Mouse (Mus musculus) MEL (cell line): Measurements from ENCODE around the gene Trim8. TPM values are rescaled to one million over a fixed set of nuclear protein-coding genes. Genes with fewer than 3 reads are reported as not detected.
A peak's percentile ranks its signal among the peaks of the same experiment; 100 is the strongest.

ENCODE experiments used
- DNase-seq: peaks from one replicate; pipeline ENCODE4 v3.0.0; 2011; ENCODE audit warnings: low read depth, low spot score
- H3K27ac ChIP-seq: 2 replicates; pipeline ENCODE4 v1.5.1; 2012; ENCODE audit warnings: low read depth, mild to moderate bottlenecking, control low read depth, low read length, moderate library complexity; ENCODE audit not compliant: control insufficient read depth
- H3K27me3 ChIP-seq, 2 experiments: fragments of 150-350 bp in 1 of 2; sonication (generic) in 1 of 2; 2 replicates each; pipeline ENCODE4 v1.6.1; 2012; ENCODE audit warnings: low read length in 2 of 2, mild to moderate bottlenecking in 2 of 2, improper control_type of control experiment in 1 of 2, moderate library complexity in 1 of 2; ENCODE audit not compliant: insufficient read depth in 2 of 2, control insufficient read depth in 1 of 2
- H3K36me3 ChIP-seq, 2 experiments: 2 replicates each; pipeline ENCODE4 v1.6.1; 2012 to 2014; ENCODE audit warnings: low read length in 2 of 2, improper control_type of control experiment in 1 of 2, inconsistent platforms in 1 of 2, mild to moderate bottlenecking in 1 of 2; ENCODE audit not compliant: insufficient read depth in 2 of 2, control insufficient read depth in 1 of 2
- H3K4me1 ChIP-seq, 2 experiments: fragments of 150-350 bp in 1 of 2; sonication (generic) in 1 of 2; 2 replicates each; pipeline ENCODE4 v1.6.1; 2012; ENCODE audit warnings: low read length in 2 of 2, improper control_type of control experiment in 1 of 2, mild to moderate bottlenecking in 1 of 2; ENCODE audit not compliant: insufficient read depth in 2 of 2, control insufficient read depth in 1 of 2
- H3K4me3 ChIP-seq, 2 experiments: fragments of 150-350 bp in 1 of 2; sonication (generic) in 1 of 2; 2 replicates each; pipeline ENCODE4 v1.5.1; 2012; ENCODE audit warnings: low read depth in 2 of 2, low read length in 2 of 2, mild to moderate bottlenecking in 2 of 2, moderate library complexity in 2 of 2, control low read depth in 1 of 2, improper control_type of control experiment in 1 of 2; ENCODE audit not compliant: control insufficient read depth in 1 of 2, insufficient read depth in 1 of 2
- H3K79me2 ChIP-seq: 2 replicates; pipeline ENCODE4 v1.6.1; 2012; ENCODE audit warnings: mild to moderate bottlenecking, low read length, moderate library complexity; ENCODE audit not compliant: control insufficient read depth, poor library complexity, insufficient read depth
- H3K9ac ChIP-seq: 2 replicates; pipeline ENCODE4 v1.6.1; 2012; ENCODE audit warnings: low read depth, mild to moderate bottlenecking, control low read depth, low read length, moderate library complexity; ENCODE audit not compliant: control insufficient read depth, poor library complexity, severe bottlenecking
- H3K9me3 ChIP-seq: fragments of 150-350 bp; sonication (generic); replicated peaks from 2 replicates; pipeline ENCODE4 v1.6.1; 2012; ENCODE audit warnings: mild to moderate bottlenecking, low read length, improper control_type of control experiment, moderate library complexity; ENCODE audit not compliant: insufficient read depth
- CHD1 ChIP-seq: IDR thresholded peaks from 2 replicates; pipeline ENCODE4 v1.6.1; 2012; ENCODE audit warnings: low read depth, mild to moderate bottlenecking, inconsistent platforms, low read length, improper control_type of control experiment
- CHD2 ChIP-seq: IDR thresholded peaks from 2 replicates; pipeline ENCODE4 v1.6.1; 2011; ENCODE audit warnings: low read length, improper control_type of control experiment
- CTCF ChIP-seq, 3 experiments: IDR thresholded peaks in 2 of 3; conservative IDR thresholded peaks in 1 of 3; 2 replicates each; pipeline ENCODE4 v1.5.1; 2011 to 2012; ENCODE audit warnings: low read length in 3 of 3, low read depth in 2 of 3, mild to moderate bottlenecking in 2 of 3, improper control_type of control experiment in 1 of 3, inconsistent platforms in 1 of 3, mixed read lengths in 1 of 3, moderate library complexity in 1 of 3; ENCODE audit not compliant: control insufficient read depth in 1 of 3, insufficient read depth in 1 of 3, poor library complexity in 1 of 3, severe bottlenecking in 1 of 3
- EP300 ChIP-seq, 2 experiments: IDR thresholded peaks; 2 replicates each; pipeline ENCODE4 v1.6.1; 2011; ENCODE audit warnings: improper control_type of control experiment in 2 of 2, low read length in 2 of 2, low read depth in 1 of 2, mild to moderate bottlenecking in 1 of 2
- ETS1 ChIP-seq: IDR thresholded peaks from 2 replicates; pipeline ENCODE4 v1.6.1; 2012; ENCODE audit warnings: low read depth, mild to moderate bottlenecking, inconsistent platforms, low read length, improper control_type of control experiment, moderate library complexity
- GATA1 ChIP-seq: IDR thresholded peaks from 2 replicates; pipeline ENCODE4 v1.6.1; 2011; ENCODE audit warnings: low read depth, low read length, improper control_type of control experiment
- HCFC1 ChIP-seq: IDR thresholded peaks from 2 replicates; pipeline ENCODE4 v1.6.1; 2012; ENCODE audit warnings: low read depth, mild to moderate bottlenecking, inconsistent platforms, low read length, improper control_type of control experiment, moderate library complexity
- KAT2A ChIP-seq: conservative IDR thresholded peaks from 2 replicates; pipeline ENCODE4 v1.6.1; 2012; ENCODE audit warnings: low read depth, low read length, improper control_type of control experiment, inconsistent platforms
- MAZ ChIP-seq: IDR thresholded peaks from 2 replicates; pipeline ENCODE4 v1.6.1; 2012; ENCODE audit warnings: low read depth, mild to moderate bottlenecking, inconsistent platforms, low read length, improper control_type of control experiment
- POLR2A ChIP-seq, 2 experiments: IDR thresholded peaks; 2 replicates each; pipeline ENCODE4 v1.6.1; 2011 to 2012; ENCODE audit warnings: low read length in 2 of 2, mild to moderate bottlenecking in 2 of 2, control low read depth in 1 of 2, improper control_type of control experiment in 1 of 2, low read depth in 1 of 2, moderate library complexity in 1 of 2; ENCODE audit not compliant: control insufficient read depth in 1 of 2, insufficient read depth in 1 of 2, poor library complexity in 1 of 2
- POLR2AphosphoS5 ChIP-seq: IDR thresholded peaks from 2 replicates; pipeline ENCODE4 v1.6.1; 2012; ENCODE audit warnings: low read depth, borderline replicate concordance, mild to moderate bottlenecking, inconsistent platforms, low read length, moderate library complexity, mixed read lengths
- RAD21 ChIP-seq: IDR thresholded peaks from 2 replicates; pipeline ENCODE4 v1.6.1; 2011; ENCODE audit warnings: mild to moderate bottlenecking, low read depth, low read length, improper control_type of control experiment
- SIN3A ChIP-seq: IDR thresholded peaks from 2 replicates; pipeline ENCODE4 v1.6.1; 2012; ENCODE audit warnings: low read length, improper control_type of control experiment, inconsistent platforms
- TCF12 ChIP-seq: IDR thresholded peaks from 2 replicates; pipeline ENCODE4 v1.6.1; 2014; ENCODE audit warnings: low read depth, mild to moderate bottlenecking, inconsistent platforms, low read length, improper control_type of control experiment, moderate library complexity
- UBTF ChIP-seq: IDR thresholded peaks from 2 replicates; pipeline ENCODE4 v1.6.1; 2012; ENCODE audit warnings: low read depth, mild to moderate bottlenecking, inconsistent platforms, low read length, improper control_type of control experiment, moderate library complexity, borderline replicate concordance; ENCODE audit not compliant: insufficient read depth
- ZNF384 ChIP-seq: IDR thresholded peaks from 2 replicates; pipeline ENCODE4 v1.6.1; 2012; ENCODE audit warnings: low read depth, mild to moderate bottlenecking, inconsistent platforms, low read length, improper control_type of control experiment
- polyA plus RNA-seq, 2 experiments: library from polyadenylated mRNA; stranded (reverse) in 1 of 2; unstranded in 1 of 2; fragments of >175 nt in 1 of 2; fragments of >200 nt in 1 of 2; gene quantifications; 2 replicates each; pipeline versions ENCODE4 v1.2.1 to v1.2.4; 2012; ENCODE audit warnings: low replicate concordance in 2 of 2, low read depth in 1 of 2; ENCODE audit not compliant: insufficient read length in 2 of 2, insufficient read depth in 1 of 2, missing spikeins in 1 of 2
- total RNA-seq: library from RNA; depleted of rRNA; stranded (reverse); fragments of 300-350 nt; gene quantifications from 2 replicates; pipeline ENCODE4 v1.2.3, GENCODE M21; 2012

Trim8 gene
- total and polyA plus RNA-seq, 3 experiments = 19.1 to 57.2 TPM; not detected in 1

DNA sequence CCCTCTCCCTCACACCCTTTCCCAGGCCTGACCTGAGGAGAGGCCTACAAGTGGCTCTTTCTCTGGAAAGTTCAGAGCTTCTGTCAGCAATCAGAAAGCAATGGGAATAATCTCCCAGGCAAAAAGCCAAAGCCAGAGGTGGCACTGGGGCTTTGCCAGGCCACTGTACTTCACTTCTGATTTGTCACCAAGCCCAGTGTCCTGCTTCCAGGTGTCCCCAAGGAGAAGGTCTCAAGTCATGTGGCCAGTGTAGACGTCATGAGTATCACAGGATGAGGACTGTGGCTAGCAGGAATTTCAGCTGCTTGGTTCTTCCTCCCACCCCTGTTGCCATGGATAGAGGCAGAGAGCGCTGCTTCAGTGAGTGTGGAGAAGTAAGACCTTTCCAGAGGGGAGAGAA is 41.6 kb upstream of the Trim8 start:
- H3K4me1 ChIP-seq = peaks cover 8 to 13% of the 10 kb centered on the region in 2 experiments
- no peak for DNase-seq
- H3K4me3 ChIP-seq = no peak overlapping the region
- no peak for TF ChIP-seq CTCF (IDR thresholded peaks at IDR 0.05 in 2 of 3, conservative IDR thresholded peaks at IDR 0.05 in 1 of 3; ENCODE audit: control insufficient read depth in 1 of 3, insufficient read depth in 1 of 3, low read depth in 2 of 3, low read length in 3 of 3, poor library complexity in 1 of 3, severe bottlenecking in 1 of 3)
- no peak for TF ChIP-seq CHD1
- no peak for TF ChIP-seq SIN3A
- no peak for TF ChIP-seq POLR2A (IDR thresholded peaks at IDR 0.05; ENCODE audit: control insufficient read depth in 1 of 2, insufficient read depth in 1 of 2, low read depth in 1 of 2, low read length in 2 of 2, poor library complexity in 1 of 2)
- no peak for TF ChIP-seq EP300 (IDR thresholded peaks at IDR 0.05; ENCODE audit: low read depth in 1 of 2, low read length in 2 of 2)
- no peak for TF ChIP-seq GATA1
- H3K79me2 ChIP-seq = no peaks in the 10 kb centered on the region
- H3K9ac ChIP-seq = no peak overlapping the region
- no peak overlapping the region for H3K27ac ChIP-seq
- no peaks in the 10 kb centered on the region for H3K27me3 ChIP-seq
- no peaks in the 10 kb centered on the region for H3K9me3 ChIP-seq
- peaks cover 0 to 10% of the 10 kb centered on the region in 2 experiments; a peak in 2 of 4 replicates for H3K36me3 ChIP-seq

DNA sequence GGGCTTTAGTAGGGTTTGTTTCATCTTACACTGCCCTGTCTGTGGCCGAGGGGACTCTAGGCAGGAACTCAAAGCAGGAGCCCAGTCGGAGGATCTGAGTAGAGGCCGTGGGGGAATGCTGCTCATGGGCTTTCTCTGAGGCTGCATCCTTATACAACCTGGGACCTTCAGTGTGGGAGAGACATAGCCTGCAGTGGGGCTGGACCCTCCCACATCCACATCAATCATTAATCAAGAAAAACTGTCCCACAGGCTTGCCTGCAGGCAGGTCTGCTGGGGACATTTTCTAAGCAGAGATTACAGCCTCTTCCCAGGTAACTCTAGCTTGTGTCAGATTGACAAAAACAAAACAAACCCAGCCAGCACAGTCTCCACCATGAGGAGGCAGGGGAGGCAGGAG is 38.9 kb upstream of the Trim8 start:
- Histone ChIP-seq H3K79me2 (no peaks in the 10 kb centered on the region), H3K36me3 (no peaks in the 10 kb centered on the region), H3K4me1 (no peaks in the 10 kb centered on the region), H3K27me3 (no peaks in the 10 kb centered on the region), H3K9me3 (no peaks in the 10 kb centered on the region), H3K9ac (no peak overlapping the region), H3K27ac (no peak overlapping the region), H3K4me3 (no peak overlapping the region)
- no peak for DNase-seq
- TF ChIP-seq ZNF384 = no peak

DNA sequence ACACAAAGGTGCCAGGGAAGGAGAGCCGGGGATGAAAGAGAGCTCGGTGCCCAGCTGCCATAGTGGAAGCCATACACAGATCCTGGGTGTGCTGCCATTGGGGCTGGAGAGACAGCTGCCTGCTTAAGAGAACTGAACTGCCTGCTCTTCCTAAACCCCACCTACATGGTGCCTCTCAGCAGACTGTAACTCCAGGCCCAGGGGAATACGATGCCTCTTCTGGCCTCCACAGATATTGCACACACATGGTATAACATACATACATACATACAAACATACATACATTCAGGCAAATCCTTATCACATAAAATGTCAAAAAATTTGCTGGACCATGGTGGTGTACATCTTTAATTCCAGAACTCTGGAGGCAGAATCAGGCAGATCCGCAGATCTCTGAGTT is 38.1 kb upstream of the Trim8 start:
- Histone ChIP-seq H3K9me3 (no peaks in the 10 kb centered on the region), H3K36me3 (no peaks in the 10 kb centered on the region), H3K27me3 (no peaks in the 10 kb centered on the region), H3K27ac (no peak overlapping the region), H3K4me1 (no peaks in the 10 kb centered on the region), H3K79me2 (no peaks in the 10 kb centered on the region), H3K9ac (no peak overlapping the region), H3K4me3 (no peak overlapping the region)
- DNase-seq = peak; percentile 38
- TF ChIP-seq HCFC1 (no peak), CTCF (IDR thresholded peaks at IDR 0.05 in 2 of 3, conservative IDR thresholded peaks at IDR 0.05 in 1 of 3; ENCODE audit: control insufficient read depth in 1 of 3, insufficient read depth in 1 of 3, low read depth in 2 of 3, low read length in 3 of 3, poor library complexity in 1 of 3, severe bottlenecking in 1 of 3) (peak in 2 of 3 experiments; percentile 22 to 38; a peak in 3 of 6 replicates)

DNA sequence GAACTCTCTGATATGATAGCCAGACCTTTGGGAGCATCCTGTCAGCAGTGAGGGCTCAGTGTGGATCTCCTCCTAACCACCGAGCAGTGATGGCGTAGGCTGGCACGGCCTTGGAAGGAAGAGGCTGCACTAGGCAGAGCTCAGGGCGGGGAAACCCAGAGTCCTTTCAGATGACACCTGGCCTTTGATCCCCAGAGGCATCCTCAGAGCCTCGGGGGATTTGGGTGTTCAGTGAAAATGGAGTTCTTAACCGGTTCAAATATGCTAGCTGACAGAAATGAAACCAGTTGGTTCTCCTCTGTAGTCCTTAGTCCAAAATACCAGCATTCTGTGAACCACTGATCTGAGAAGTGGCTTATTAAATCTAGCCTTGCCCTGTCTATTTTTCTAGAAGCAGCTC is 35.3 kb upstream of the Trim8 start:
- Histone ChIP-seq H3K79me2 (no peaks in the 10 kb centered on the region), H3K36me3 (peaks cover 0 to 10% of the 10 kb centered on the region in 2 experiments; a peak in 2 of 4 replicates), H3K27me3 (no peaks in the 10 kb centered on the region), H3K4me3 (no peak overlapping the region), H3K27ac (no peak overlapping the region), H3K9me3 (no peaks in the 10 kb centered on the region), H3K9ac (no peak overlapping the region), H3K4me1 (peaks cover 6 to 9% of the 10 kb centered on the region in 2 experiments)
- DNase-seq = no peak
- TF ChIP-seq ETS1 (no peak), POLR2AphosphoS5 (no peak), KAT2A (no peak), UBTF (no peak), CHD2 (no peak), RAD21 (no peak), MAZ (no peak), TCF12 (no peak), POLR2A (IDR thresholded peaks at IDR 0.05; ENCODE audit: control insufficient read depth in 1 of 2, insufficient read depth in 1 of 2, low read depth in 1 of 2, low read length in 2 of 2, poor library complexity in 1 of 2) (no peak)
